Mouse (Mus musculus) left cerebral cortex, postnatal 14 days (tissue): Measurements from ENCODE around the gene Vwa8. TPM values are rescaled to one million over a fixed set of nuclear protein-coding genes. Genes with fewer than 3 reads are reported as not detected.
A peak's percentile ranks its signal among the peaks of the same experiment; 100 is the strongest.

Source experiments
- DNase-seq, 2 experiments: peaks; one replicate each; pipeline ENCODE4 v3.0.0; 2021 to 2022; ENCODE audit warnings: low spot score in 2 of 2, mixed read lengths in 1 of 2
- intact Hi-C: fragments of 180-260 bp; cut with DNase I; formaldehyde crosslinking; loops from one replicate; pipeline ENCODE4 v1.15.1; 2025
- total RNA-seq, 2 experiments: library from RNA; stranded (reverse); gene quantifications; 2 replicates each; pipeline ENCODE4 v1.2.3; 2021

The Vwa8 gene
- total RNA-seq, 2 experiments from 2014 or later = 21.1 to 24.3 TPM

- no peak for DNase-seq
- intact Hi-C loops = no loop called here
Measured at GRCm38 (mm10) chr14:79158673-79159200, 309.9 kb downstream of the Vwa8 start.

DNA sequence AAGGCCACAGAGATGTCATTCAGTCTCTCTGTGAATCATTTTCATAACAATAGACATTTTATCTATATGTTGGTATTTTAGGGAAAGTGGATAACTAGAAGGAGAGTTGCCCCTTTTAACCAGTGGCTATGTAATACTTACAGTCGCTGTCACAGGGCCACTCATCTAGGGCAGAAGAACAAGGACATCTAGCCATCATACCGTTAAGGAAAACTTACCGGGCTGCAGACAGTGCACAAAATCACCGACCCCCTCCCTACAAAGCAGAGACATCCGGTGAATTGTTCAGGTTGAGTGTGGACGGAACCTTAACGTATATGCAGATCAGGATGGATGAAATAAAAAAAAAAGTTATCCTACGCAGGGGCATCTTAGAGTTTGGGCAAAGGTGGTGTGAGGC lies 310.6 kb downstream of the Vwa8 start:
- DNase-seq = no peak
- intact Hi-C loops = no loop called here

- intact Hi-C loops = no loop called here
- DNase-seq = no peak
Measured at GRCm38 (mm10) chr14:79160486-79160885, 311.6 kb downstream of the Vwa8 start.

- intact Hi-C loops = no loop called here
- no peak for DNase-seq
Measured at GRCm38 (mm10) chr14:79160966-79161365, 312.1 kb downstream of the Vwa8 start.

- no peak for DNase-seq
- intact Hi-C loops = no loop called here
Measured at GRCm38 (mm10) chr14:79161741-79162140, 312.9 kb downstream of the Vwa8 start.

GRCm38 (mm10) chr14:79162678-79163077 lies 313.8 kb downstream of the Vwa8 start:
- intact Hi-C loops = no loop called here
- DNase-seq = no peak

- DNase-seq = no peak
- intact Hi-C loops = no loop called here
Measured at GRCm38 (mm10) chr14:79164334-79164733, 315.5 kb downstream of the Vwa8 start.

DNA sequence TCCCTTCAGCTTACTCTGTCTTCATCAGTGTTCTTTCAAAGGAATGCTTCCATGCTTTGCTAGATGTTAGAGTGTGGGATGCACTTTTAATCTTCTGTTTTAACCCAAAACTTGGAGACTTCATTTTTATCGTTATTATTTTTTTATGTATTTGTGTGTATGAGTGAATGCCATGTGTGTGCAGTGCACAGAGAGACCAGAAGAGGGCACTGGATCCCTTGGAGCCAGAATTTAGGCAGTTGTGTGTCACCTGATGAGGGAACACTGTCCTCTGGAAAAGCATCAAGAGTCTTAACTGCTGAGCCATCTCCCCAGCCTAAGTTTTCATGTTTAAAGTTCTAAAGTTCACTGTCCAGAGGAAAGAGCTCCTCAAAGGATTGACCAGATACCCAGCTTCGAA lies 316.1 kb downstream of the Vwa8 start:
- intact Hi-C loops = no loop called here
- no peak for DNase-seq

GRCm38 (mm10) chr14:79174526-79174925 lies 325.7 kb downstream of the Vwa8 start:
- DNase-seq = no peak
- intact Hi-C loops = no loop called here

GRCm38 (mm10) chr14:79177754-79178153 lies 328.9 kb downstream of the Vwa8 start:
- DNase-seq = peak; percentile 64 to 67
- intact Hi-C loops = no loop called here

DNA sequence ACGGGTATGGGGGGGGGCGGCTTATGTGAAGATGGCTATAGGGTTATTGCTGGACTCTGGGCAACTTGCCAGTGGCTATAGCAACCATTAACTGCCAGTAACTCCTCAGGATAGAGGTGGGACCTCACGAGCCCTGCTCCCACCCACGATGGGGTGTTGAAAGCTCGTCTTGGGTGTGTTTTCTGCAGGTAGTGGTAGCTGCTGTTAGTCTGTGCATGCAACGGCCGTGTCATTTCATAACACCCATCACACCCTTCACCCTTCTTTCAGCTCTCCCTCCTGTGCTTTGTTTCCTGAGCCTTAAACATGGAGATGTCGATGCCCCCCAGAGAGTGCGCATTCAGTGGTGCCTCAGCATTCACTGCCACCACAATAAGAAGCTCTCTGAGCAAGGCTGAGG lies 329.4 kb downstream of the Vwa8 start:
- intact Hi-C loops = no loop called here
- no peak for DNase-seq

- no peak for DNase-seq
- intact Hi-C loops = no loop called here
Measured at GRCm38 (mm10) chr14:79180078-79180730, 331.4 kb downstream of the Vwa8 start.

DNA sequence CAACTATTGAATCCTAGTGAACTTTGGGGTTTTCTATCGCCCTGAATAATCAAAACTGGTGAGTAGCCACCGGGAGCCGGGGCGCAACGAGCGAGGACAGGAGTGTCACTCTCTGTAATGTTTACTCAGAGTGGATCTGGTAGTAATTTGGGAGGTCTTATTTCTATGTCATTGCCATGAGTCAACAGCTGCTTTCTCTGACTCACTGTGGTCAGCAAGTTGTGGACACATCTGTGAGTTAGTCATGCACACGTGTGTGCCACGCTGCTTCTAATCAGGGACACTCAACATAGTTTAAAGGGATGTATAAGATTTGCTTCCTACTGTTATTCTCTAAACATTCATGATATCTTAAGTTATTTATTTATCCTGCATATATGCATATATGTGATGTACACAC lies 332.9 kb downstream of the Vwa8 start:
- no peak for DNase-seq
- intact Hi-C loops = no loop called here

- intact Hi-C loops = no loop called here
- DNase-seq = no peak
Measured at GRCm38 (mm10) chr14:79182801-79183200, 333.9 kb downstream of the Vwa8 start.

DNA sequence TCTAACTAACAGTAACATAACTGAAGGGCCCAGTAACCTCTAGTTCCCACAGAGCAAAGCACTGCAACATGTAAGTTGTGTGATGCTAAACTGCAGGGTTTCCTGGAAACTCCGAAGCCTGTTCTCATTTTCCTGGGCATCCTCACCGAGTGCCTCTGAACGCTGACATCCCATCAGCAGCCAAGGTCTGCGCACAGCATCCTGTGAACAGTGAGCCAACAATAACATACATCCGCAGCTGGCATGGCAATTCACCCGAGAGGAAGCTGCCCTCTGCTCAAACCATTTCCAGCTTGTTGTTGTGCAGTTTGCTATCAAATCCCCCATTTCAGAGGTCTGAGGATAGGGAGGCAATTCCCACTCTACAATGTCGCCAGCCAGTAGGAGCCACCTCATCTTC lies 334.4 kb downstream of the Vwa8 start:
- intact Hi-C loops = no loop called here
- no peak for DNase-seq

GRCm38 (mm10) chr14:79184071-79184470 lies 335.2 kb downstream of the Vwa8 start:
- intact Hi-C loops = no loop called here
- no peak for DNase-seq

DNA sequence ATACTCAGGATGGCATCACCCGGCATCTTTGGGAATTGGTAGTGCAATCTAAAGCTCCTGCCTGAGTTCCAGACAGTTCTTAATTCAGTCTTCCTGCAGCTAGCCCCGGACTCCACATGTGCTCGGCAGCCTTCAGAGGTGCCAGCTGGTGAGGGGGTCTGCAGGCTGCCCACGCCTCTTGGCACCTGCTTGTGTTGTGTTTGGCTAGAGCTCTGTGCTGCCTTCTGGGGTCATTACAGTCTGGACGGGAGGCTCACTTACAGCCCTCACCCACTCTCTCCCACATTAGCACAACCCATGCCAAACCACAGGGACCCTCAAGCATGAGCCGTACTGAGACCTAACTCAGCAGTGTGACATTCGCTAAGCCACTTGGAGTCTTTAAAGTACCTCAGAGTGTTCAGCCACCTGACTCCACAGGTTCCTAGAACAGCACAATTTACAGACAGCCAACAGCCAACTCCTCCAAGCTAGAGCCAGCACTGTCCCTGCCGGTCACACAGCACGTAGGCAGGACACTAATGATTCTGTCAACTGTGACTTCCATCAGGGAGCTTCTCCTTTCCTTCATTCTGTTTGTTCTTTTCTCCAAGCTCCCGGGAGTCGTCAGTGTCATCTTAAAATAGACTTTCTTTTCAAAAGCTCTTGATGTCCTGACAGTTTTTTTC lies 336.3 kb downstream of the Vwa8 start:
- intact Hi-C loops = no loop called here
- DNase-seq = no peak

GRCm38 (mm10) chr14:79186976-79187375 lies 338.1 kb downstream of the Vwa8 start:
- no peak for DNase-seq
- intact Hi-C loops = no loop called here

DNA sequence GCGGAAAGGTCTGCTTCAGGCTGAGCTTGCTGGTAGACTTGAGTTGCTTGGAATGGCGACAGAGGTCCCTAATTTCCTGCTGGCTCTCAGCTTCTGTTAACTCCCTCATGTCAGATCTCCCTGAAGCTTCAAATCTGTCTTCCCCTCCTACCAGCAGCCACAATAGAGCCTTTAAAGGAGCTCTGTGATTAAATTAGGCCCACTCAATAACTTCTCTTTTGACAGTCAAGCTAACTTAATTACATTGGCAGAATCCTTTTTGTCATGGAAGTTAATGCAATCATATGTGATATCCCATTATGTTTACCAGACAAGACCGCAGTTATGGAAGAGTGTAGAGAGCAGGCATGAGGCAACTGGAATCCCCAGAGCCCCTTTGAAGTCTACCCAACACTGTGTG lies 347.9 kb downstream of the Vwa8 start:
- intact Hi-C loops = no loop called here
- DNase-seq = no peak

DNA sequence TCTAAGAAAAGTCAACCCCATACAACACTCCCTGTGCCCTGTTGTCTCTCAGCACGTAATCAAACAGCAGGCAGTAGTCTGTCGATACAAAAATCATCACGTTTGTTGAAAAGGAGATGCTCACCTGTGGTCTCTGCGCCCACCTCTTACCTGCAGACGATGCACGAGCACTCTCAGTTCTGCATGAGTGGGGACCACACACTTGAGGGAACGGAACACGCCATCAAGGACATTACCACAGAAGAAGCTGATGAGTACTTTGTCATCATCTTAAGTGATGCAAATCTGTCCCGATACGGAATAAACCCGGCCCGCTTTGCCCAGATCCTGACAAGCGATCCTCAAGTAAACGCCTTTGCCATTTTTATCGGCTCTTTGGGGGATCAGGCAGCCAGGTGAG lies 349.2 kb downstream of the Vwa8 start:
- intact Hi-C loops = no loop called here
- DNase-seq = no peak
